Mouse (Mus musculus) c-Kit-positive CD71-negative TER-119-negative erythroid progenitor cells, embryonic 14.5 days (primary cell): ENCODE results near the gene Tmem63b.

Experiments used
- DNase-seq: peaks from one replicate; pipeline ENCODE4 v3.0.0-alpha.2; 2013; ENCODE audit warnings: low read depth

Tmem63b gene

DNA sequence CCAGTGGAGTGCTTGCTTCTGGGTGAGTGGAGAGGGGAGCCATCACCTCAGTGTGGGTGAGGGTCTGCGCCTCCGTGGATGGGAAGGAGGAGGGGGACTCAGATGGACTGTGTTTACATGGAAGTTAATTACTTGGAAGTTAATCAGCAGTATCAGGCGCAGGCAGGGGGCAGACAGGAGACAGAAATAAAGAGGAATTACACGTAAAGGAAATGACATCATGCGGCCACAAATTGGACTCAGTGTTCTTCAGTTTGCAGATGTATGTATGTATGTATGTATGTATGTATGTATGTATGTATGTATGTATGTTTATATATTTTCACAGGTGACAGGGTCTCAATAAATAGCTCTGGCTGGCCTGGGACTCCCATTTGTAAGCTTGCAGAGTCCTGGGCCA, 20.1 kb upstream of the Tmem63b start:
- DNase-seq = no peak

DNA sequence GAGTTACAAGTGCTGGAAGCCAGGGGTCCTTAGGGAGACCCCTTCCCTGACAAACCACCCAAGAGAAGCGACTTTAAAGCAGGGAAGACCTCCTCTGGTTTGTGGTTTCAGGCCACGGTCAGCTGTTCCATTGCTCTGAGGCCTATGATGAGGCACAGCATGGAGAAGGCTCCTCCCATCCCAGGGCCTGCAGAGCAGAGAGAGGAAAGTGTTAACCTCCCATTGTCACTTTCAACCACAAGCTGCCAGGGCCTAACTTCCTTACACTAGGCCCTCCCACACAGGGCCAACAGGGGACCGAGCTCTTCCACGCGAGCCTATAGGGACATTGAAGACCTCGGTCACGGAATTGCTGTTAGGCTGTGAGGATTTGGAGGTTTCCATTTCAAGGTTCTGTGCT, 16.5 kb upstream of the Tmem63b start:
- peak; percentile 62 for DNase-seq

DNA sequence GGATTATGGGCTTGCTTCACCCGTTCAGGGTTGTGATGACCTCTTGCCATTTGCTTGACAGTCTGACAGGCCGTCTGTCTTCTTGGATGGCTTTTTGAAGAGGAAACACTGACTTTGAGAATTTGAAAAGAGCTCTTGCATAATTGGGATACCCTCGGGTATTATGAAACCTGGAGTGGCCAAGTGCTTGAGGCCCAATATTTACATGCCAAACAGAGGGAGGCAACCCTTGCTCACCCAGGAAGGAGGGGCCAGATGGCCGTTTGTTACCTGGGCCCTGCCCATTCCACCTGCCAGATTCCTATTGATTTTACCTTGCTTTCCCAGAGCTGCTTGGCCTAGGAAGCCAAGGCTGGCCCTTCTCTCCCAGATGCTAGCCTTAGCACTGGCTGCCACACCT, 15.5 kb upstream of the Tmem63b start:
- no peak for DNase-seq

DNA sequence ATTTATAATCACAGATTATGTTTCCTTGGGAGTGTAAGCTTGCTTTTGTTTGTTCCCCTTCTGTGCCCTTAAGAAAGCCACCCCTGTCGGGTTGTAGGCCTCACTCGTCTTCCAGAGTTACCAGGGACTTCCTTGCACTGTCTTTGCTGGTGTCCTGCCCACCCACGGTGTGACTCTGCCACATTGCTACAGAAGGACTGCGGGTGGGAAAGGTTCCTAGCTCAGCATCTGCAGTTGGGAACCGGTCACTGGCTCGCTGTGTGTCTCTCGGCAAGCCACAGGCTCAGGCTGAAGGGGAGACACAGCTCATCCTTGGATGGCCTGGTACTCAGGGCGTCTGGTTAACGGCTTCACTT, 14.5 kb upstream of the Tmem63b start:
- no peak for DNase-seq

DNA sequence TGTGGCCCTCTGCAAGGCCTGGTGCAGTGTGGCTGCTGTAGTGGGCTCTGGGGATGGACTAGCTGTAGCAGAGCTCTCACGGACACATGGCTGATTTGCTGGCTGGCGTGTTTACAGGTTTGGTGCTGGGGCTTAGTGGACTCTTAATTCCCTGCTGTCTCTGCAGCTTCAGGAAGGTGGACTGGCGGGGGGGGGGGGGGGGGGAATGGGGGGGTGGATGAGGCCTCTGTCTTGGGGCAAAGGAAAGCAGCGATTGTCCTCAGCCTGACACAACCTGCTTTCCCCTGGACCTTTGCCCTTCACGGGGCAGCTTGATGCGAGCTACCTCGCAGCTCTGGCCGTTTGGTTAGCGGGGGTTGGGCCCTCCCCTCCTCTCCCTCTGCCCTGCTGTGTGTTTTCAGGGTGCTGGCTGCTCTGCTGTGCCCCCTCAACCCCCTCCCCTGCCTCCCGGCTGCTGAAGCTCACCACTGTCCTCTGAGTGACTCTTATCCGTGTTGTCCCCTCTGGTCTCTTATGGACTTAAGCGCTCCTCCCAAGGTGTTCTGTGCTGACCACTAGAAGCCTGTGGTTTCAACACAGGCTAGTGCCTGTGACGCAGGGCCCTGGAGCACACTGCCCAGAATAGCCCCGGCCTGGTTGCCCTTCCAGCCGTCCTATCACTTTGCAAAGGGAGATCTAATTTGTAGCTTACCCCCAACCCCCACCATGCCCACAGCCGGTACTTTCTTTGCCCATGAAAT, 14.0 kb upstream of the Tmem63b start:
- no peak for DNase-seq

DNA sequence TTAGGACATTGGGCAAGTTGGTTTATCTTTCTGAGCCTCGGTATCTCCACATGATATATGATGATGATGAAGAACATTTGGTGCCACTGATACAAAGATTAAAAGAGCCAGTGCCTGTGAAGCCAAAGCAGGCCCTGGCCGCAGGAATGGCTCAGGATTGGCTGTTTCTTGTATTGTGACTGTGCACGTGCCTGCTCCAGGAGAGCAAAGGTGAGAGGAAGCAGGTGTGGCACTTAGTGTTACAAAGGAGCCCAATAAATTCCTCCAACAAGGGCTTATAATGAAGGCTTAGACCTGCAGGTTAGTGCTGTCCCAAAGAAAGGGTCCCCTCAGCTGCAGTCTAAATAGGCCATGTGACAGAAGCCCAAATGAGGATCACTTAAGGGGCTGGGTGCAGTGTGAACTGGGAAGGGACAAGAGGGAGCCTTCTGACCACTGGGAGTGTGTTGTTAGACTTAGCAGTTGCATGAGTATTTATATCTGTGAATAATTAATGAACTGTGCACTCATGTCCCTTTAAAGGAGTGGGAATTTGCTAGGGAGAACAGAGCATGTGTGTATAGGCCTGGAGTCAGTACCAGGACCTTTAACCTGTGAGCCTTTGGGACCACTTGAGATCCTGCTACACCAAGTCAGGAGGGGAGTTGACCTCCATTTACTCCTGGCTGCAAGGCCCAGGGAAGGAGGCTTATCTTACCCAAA, 12.5 kb upstream of the Tmem63b start:
- DNase-seq = no peak

DNA sequence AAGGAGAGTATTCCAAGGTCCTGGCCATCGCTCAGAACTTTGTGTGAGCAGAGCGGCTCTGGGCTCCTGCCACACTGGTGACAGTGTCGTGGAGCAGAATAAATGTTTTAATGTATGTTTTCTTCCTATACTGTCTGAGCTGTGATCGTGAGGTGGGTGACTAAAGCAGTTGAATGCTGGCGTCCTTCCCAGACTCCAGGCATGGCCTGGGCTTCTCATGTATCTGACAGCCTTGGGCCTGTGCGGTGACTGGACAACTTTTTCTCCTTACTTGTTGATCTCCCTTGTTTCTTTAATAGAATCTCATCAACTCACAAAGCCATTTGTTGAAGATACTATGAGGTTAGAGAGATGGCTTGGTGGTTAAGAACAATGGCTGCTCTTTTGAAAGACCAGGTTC, 11.7 kb upstream of the Tmem63b start:
- DNase-seq = no peak

DNA sequence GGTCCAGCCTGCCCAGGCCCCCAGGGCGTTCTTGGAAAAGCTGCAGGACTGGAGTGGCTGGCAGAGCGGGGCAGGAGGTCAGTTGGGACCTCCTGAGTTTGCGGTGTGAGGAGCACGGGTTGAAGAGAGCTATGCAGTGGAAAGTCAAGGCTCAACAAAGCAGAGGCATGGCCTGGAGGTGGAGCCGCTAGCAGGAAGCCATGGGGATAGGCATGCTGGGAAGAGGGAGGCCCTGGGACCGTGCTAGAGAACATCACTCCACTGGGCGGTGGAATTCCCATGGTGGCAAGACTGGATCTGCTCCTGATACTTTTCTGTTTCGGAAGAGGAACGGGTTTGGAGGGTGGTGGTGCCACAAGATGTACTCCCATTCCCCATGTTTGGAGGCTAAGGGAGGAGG, 10.3 kb upstream of the Tmem63b start:
- no peak for DNase-seq

DNA sequence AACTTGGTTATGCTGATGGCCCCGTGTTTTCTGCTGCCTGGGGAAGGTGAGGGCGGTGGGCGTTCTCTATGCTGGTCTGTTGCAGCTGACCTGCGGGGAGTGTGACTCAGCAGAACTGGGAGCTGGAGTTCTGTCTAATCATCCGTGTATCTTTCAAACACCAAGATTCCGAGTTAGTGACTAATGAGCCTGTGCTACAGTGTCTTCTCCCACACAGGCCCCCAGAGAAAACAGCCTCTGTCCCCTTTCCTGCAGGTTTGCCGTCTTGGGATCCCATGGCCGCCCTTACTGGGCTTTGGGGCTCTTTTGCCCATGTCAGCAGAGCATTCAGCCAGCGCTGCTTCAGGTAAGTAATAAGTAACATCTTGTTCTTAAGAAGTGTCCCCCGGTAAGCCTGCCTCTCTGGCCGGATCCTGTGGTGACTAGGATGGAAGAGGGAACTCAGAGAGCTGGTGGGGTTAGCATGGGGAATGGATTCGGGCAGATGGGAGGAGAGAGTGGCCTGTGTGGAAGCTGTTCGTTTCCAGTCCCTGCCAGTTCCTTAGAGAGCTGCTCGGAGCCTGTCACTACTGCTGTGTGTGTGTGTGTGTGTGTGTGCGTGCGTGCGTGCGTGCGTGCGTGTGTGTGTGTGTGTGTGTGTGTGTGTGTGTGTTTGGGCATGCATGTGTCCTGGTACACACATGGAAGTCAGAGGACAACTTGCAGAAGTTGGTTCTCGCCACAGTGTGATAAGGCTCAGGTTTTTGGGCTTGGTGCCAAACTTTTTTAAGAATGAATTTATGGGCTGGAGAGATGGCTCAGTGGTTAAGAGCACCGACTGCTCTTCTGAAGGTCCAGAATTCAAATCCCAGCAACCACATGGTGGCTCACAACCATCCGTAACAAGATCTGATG, 8.8 kb upstream of the Tmem63b start:
- no peak for DNase-seq

DNA sequence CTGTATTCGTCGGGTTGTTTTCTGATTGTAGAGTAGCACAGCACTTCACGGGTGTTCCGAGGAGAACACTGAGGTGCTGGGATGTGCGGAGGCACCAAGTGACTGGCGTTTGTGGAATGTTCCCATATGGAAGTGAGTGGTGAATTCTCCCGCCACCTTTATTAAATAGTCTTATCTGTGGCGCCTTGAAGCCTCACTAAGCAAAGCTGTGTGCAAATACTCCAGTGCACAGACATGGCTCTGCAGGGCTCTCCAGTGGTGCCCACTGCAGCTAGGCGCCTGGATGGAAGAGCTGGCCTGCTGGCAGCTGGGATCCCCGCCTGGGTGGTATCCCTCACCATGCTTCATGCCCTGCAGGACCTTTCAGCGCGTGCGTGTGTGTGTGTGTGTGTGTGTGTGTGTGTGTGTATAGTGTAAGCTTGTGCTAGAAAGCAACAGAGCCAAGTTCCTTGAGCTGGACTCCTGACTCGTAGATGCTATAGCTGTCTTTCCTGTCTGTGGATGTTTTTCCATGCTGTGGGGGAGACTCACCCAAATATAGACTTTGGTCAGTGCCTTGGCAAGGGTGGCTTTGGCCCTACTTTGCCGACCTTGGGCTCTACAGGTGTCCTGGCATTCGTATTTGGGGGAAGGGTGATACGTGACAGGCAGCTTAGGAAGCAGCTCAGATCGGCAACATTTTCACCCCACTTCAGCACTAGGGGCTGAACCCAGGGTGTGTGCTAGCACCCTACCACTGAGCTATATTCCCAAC, 7.3 kb upstream of the Tmem63b start:
- no peak for DNase-seq

DNA sequence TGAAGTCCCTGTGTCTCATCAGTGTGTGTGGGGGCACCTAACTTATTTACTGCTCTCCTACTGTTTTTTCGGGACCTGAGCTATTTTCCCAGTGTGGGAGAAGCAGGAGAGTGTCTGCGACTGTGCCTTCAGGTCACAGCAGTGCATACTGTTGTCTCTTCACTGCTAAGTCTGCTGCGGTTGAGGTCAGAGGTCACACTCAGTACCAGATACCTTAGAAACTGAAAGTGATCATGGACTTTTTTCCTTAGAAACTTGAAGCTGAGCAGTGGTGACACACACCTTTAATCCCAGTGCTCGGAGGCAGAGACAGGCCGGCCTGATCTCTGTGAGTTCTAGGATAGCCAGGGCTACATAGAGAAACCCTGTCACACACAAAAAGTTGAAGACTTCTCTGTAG, 5.5 kb upstream of the Tmem63b start:
- no peak for DNase-seq

DNA sequence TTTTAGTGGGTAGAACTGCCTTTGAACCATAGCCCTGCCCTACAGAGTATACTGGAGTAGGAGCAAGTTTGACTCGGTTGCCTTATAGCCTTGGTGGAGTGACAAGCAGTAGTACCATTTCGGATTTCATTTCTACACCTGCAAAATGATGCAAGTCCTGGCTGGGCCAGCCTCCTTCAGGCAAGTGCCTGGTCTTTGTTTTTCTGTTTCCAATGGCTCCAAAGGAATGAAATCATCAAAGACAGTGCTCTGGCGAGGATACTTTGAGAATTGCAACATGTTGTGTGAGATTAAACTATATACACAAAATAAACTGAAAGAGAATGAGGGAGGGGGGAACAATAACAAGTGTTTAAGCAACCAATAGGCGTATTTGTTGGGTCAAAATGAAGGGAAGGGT, 3.3 kb upstream of the Tmem63b start:
- DNase-seq = no peak

DNA sequence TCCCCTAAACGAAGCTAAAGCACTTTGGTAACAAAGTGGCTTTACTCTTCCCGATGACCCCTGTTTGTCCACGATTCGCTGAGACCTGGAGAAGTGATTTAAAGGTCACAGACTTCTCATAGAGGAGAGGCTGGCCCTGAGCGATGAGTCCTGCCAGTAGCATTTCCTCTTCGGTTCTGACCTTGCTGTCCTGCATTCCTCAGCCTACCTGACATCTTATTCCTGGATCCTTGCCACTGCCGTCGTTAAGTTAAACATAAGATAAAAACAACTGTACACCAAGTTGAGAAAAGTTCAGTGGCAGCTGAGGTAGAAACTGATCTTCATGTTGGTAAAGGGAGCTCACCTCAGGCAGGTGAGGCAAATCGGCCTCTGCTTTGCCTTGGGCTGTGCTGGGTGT, 2.4 kb upstream of the Tmem63b start:
- no peak for DNase-seq

DNA sequence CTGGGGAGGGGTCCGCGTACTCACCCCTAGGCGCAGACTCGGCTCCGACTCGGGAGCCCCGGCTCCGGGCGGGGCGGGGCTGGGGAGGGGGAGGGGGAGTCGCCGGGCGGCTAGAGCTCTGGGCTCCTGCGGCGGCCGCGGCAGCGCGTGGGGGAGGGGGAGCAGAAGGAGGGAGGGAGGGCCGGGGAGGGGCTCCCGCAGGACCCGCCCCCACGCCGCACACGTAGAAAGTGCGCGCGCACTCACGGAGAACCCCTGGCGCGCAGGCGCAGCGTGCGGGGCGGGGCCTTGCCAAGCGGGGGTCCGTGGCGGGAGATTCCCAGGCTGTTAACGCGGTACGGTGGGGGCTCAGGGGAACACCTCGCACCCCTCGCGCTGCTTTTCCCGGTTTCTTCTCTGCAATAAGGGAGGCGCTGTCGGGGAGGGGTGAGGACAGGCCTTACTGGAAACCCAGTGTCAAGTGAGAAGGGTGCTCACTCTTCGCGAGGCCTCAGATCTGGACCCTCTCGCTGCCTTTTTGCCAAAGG, 549 bp downstream of the Tmem63b start, which contains the start of gene Mrpl14:
TSS of gene Mrpl14 (plus strand) at position 230 of the 527 bp plus-strand sequence.
- DNase-seq = peak; percentile 81

DNA sequence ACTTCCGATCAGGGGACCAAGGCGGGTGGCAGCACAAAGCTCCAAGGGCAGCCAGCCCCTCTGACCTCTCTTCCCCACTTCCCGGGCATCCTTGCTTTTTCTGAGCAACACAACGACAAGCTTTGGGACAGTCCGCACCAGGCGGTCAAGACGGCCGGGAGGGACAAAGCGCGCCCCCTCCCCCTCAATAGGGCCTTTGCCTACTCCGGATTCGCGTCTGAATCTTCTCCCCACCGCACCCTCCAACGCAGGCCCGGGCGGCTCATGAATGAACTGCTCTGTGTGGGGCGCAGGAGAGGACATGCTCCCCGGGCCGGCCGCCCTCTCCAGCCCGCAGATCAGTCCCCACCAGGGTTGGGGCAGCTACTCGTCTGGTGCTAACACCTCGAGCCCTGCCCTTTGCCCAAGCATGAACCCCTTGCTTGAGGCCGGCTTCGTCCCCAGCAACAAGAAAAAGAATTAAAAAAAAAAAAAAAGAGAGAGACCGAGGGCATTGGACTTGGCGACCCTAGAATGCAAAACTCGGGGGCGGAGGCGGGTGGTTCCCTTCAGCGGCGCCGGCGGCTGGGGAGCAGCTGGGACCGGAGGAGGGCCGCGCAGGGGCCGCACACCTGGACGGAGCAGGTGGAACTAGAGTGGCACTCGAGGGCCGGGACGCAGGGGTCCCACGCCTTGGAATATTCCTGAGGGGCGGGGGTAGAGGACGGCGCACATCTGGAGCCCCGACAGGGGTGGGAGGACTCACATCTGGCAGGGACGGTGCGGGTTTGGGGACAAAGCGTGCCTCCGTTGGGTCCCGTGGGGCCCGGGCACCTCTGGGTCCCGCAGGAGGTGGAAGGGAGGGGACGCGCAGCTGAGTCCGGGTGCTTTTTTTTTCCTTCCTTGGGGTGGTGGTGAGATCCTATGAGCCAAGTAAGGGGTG, 1.3 kb downstream of the Tmem63b start:
- DNase-seq = no peak

DNA sequence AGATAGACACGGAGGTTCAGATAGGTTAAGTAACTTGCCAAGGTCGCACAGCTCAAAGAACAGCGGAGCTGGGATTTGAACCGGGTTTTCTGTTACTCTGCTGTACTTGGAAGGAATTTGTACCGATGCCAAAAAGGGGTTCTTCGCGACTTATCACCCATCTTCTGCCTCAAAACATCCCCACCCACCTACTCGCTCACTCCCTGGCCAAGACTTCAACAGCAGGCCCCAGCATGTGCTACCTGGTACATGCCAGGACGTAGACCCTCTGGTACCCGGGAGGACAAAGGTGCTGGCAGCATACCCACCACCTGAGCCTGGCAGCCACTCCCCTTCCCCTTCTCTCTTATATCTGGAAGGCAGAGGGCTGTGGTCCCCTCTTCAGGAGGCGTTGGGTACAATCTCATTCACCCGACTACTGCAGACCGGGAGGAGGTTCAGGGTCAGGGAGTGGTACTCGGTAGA, 2.0 kb downstream of the Tmem63b start:
- no peak for DNase-seq

DNA sequence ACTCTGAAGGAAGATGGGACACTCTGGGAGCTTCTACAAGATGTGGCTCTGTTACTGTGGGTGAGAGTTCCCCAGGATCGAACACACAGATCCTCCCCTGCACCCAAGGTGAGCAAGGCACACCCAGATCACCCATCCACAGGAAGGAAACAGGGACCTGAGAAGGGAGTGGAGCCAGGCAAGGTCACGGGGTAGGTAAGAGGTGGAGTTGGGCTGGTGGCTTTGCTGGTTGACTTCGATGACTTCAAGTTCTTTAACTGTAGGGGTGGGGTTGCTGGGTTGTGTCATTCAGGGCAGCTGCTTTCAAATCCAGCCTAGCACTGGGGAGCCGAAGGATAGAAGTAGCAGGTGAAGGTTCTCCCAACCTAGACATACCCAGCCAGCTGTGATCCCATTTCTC, 3.9 kb downstream of the Tmem63b start:
- no peak for DNase-seq

DNA sequence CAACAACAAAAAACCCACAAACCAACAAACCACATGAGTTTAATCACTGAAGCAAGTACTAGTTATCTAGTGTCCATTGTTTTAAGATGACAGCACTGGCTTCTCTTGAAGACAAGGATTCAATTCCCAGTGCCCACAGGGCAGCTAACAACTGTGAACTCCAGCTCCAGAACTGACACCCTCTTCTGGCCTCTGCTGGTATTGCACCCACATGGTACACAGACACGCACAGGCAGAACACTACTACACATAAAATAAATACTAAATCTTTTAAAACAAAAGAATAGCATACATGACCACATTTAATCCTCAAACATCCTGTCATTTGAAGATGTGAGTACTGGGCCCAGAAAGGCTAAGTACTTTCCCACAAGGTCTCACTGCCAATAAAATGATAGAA, 5.1 kb downstream of the Tmem63b start:
- no peak for DNase-seq

DNA sequence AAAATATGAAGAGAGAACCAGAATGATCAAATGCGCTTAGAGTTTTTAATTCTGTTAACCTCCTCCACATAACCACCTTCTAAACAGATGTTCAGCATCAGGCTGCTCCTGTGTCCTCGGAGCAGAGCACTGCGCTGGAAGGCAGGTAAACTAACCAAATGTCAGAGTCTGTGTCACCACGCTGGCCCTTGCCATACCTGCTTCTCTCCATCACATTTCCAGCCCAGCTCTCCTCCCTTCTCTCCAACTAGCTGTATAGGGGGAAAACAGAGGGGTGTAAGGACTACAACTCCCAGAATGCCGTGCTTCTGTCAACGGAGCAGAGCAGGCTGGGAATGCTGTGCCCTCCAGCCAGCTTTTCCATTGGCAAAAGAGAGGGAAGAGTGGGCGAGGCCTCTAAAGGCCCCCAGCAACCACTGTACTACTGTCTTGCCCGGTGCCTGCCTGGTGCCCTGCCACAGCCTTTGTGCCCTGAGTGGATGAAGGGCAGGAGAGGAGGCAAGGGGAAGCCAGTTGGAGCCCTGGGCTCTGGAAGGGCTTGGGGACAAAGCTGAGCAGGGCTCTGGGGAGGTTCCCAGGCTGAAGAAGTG, 6.2 kb downstream of the Tmem63b start:
- DNase-seq = no peak

DNA sequence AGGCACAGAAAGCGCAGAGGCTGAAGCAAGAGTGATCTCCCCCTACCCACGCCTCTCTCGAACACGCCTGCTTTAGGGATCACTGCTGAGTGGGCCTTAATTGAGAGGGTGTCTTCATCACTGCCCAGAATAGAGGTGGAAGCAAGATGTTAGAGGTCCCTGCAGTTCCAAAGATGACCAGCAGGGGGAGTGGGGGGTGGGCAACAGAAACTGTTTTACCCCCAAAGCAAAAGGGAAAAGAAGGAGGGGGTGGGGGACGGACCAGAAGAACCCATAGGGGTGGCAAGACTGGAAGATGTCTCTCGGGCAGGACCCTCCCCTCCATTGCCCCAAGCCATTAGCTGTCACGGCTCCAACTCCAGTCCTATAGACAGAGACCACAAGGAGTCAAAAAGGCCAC, 8.6 kb downstream of the Tmem63b start:
- no peak for DNase-seq
